Mouse (Mus musculus): ENCODE data around the gene Hsf2bp. TPM values are rescaled to one million over a fixed set of nuclear protein-coding genes. Genes with fewer than 3 reads are reported as not detected.

The Hsf2bp gene
- total RNA-seq, 2 experiments from 2014 or later = 1.4 to 1.6 TPM

GRCm38 (mm10) chr17:32040263-32040662, 4.1 kb upstream of the Hsf2bp start:
- intact Hi-C loops (cut with DNase I; ENCODE audit: low total_unique reads) = no loop called here
- DNase-seq = no peak

- no peak for DNase-seq
- intact Hi-C loops (cut with DNase I; ENCODE audit: low total_unique reads) = no loop called here
Measured at GRCm38 (mm10) chr17:32036509-32037438, 625 bp upstream of the Hsf2bp start.

- intact Hi-C loops (cut with DNase I; ENCODE audit: low total_unique reads) = loop anchor here (5.0 kb wide), 1 partner anchor 38 kb away; no protein-coding TSS in a partner anchor
- no peak for DNase-seq
Measured at GRCm38 (mm10) chr17:32034322-32034721, 1.8 kb downstream of the Hsf2bp start.

- DNase-seq = no peak
- intact Hi-C loops (cut with DNase I; ENCODE audit: low total_unique reads) = loop anchor here (5.0 kb wide), 1 partner anchor 41 kb away; no protein-coding TSS in a partner anchor
Measured at GRCm38 (mm10) chr17:32031684-32032083, 4.5 kb downstream of the Hsf2bp start.

GRCm38 (mm10) chr17:32028301-32028700, 7.8 kb downstream of the Hsf2bp start:
- intact Hi-C loops (cut with DNase I; ENCODE audit: low total_unique reads) = loop anchor here (5.0 to 10.0 kb wide), 3 partner anchors 174 to 346 kb away; partner anchors contain the start of gene Sik1
- no peak for DNase-seq

GRCm38 (mm10) chr17:32027666-32028065, 8.5 kb downstream of the Hsf2bp start:
- no peak for DNase-seq
- intact Hi-C loops (cut with DNase I; ENCODE audit: low total_unique reads) = loop anchor here (5.0 to 10.0 kb wide), 3 partner anchors 173 to 345 kb away; partner anchors contain the start of gene Sik1

- DNase-seq = peak; percentile 70
- intact Hi-C loops (cut with DNase I; ENCODE audit: low total_unique reads) = loop anchor here (5.0 to 10.0 kb wide), 3 partner anchors 171 to 343 kb away; partner anchors contain the start of gene Sik1
Measured at GRCm38 (mm10) chr17:32025386-32025785, 10.8 kb downstream of the Hsf2bp start.

GRCm38 (mm10) chr17:32024671-32025073, 11.5 kb downstream of the Hsf2bp start:
- intact Hi-C loops (cut with DNase I; ENCODE audit: low total_unique reads) = loop anchor here (5.0 to 10.0 kb wide), 3 partner anchors 170 to 342 kb away; partner anchors contain the start of gene Sik1
- DNase-seq = no peak

- intact Hi-C loops (cut with DNase I; ENCODE audit: low total_unique reads) = loop anchor here (10.0 kb wide), 2 partner anchors 168 to 258 kb away; partner anchors contain the start of gene Sik1
- DNase-seq = no peak
Measured at GRCm38 (mm10) chr17:32023088-32023487, 13.1 kb downstream of the Hsf2bp start.

- DNase-seq = no peak
- intact Hi-C loops (cut with DNase I; ENCODE audit: low total_unique reads) = loop anchor here (10.0 kb wide), 2 partner anchors 168 to 258 kb away; partner anchors contain the start of gene Sik1
Measured at GRCm38 (mm10) chr17:32022551-32022950, 13.6 kb downstream of the Hsf2bp start.

- intact Hi-C loops (cut with DNase I; ENCODE audit: low total_unique reads) = loop anchor here (10.0 kb wide), 2 partner anchors 167 to 257 kb away; partner anchors contain the start of gene Sik1
- DNase-seq = no peak
Measured at GRCm38 (mm10) chr17:32021981-32022380, 14.2 kb downstream of the Hsf2bp start.

GRCm38 (mm10) chr17:32018127-32018894, 17.8 kb downstream of the Hsf2bp start:
- intact Hi-C loops (cut with DNase I; ENCODE audit: low total_unique reads) = no loop called here
- DNase-seq = peak; percentile 65

- intact Hi-C loops (cut with DNase I; ENCODE audit: low total_unique reads) = no loop called here
- DNase-seq = no peak
Measured at GRCm38 (mm10) chr17:32016481-32016880, 19.7 kb downstream of the Hsf2bp start.

GRCm38 (mm10) chr17:32013659-32014058, 22.5 kb downstream of the Hsf2bp start:
- DNase-seq = no peak
- intact Hi-C loops (cut with DNase I; ENCODE audit: low total_unique reads) = no loop called here

GRCm38 (mm10) chr17:32012254-32012653, 23.9 kb downstream of the Hsf2bp start:
- DNase-seq = no peak
- intact Hi-C loops (cut with DNase I; ENCODE audit: low total_unique reads) = no loop called here

GRCm38 (mm10) chr17:32011694-32012093, 24.5 kb downstream of the Hsf2bp start:
- intact Hi-C loops (cut with DNase I; ENCODE audit: low total_unique reads) = no loop called here

GRCm38 (mm10) chr17:32006800-32007199, 29.3 kb downstream of the Hsf2bp start:
- no peak for DNase-seq
- intact Hi-C loops (cut with DNase I; ENCODE audit: low total_unique reads) = no loop called here

More at GRCm38 (mm10) chr17:32011694-32012093, 24.5 kb downstream of the Hsf2bp start:
- DNase-seq = no peak

GRCm38 (mm10) chr17:32003251-32003650, 32.9 kb downstream of the Hsf2bp start:
- no peak for DNase-seq
- intact Hi-C loops (cut with DNase I; ENCODE audit: low total_unique reads) = no loop called here

GRCm38 (mm10) chr17:31998351-31998750, 37.8 kb downstream of the Hsf2bp start:
- intact Hi-C loops (cut with DNase I; ENCODE audit: low total_unique reads) = no loop called here
- DNase-seq = no peak

GRCm38 (mm10) chr17:31996331-31996730, 39.8 kb downstream of the Hsf2bp start:
- no peak for DNase-seq
- intact Hi-C loops (cut with DNase I; ENCODE audit: low total_unique reads) = no loop called here

Measured in gastrocnemius, postnatal 14 days (tissue).